10 mouse cellular contexts compared by ENCODE assay signal in the genomic region with DNA sequence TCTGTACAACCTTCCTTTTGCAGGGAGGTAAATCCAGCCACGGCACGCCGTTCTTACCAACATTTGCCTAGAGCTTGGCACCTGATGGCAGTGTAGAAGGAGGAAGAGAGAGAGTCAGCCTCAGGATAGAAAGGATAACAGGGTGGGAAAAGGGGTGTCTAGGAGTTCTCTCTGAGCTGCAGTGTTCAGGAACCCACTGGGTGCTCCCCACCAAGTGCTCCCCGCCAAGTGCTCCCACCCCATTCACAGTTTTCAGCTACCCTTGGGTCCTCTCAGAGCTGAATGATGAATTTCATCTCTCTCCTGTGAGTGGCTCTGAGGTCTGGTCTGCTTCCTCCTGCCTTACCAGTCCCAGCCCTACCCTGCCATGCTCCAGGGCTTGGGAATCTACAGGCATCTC. TPM values are rescaled to one million over a fixed set of nuclear protein-coding genes. Genes with fewer than 3 reads are reported as not detected.
DNase-seq lines count a peak whose midpoint lies in the region; ATAC-seq and TF ChIP-seq lines count a peak whose summit lies in the region.
"Had no signal": no experiment of that assay in that cellular context is flagged by ENCODE, and none has a peak within 500 bp of the region (broad histone marks: within the 10 kb centered on the region; RNA-seq: fewer than 3 reads in every experiment).

No protein-coding gene starts in this region.

- peak overlapping the region; percentile 93 for H3K4me2 ChIP-seq in kidney, embryonic 16.5 days (replicated peaks; ENCODE audit: low read depth, low read length)
- H3K4me2 ChIP-seq in intestine, embryonic 15.5 days (replicated peaks): peak overlapping the region; percentile 82
- peak overlapping the region; percentile 87 for H3K4me2 ChIP-seq in midbrain, postnatal 0 days (ENCODE audit: low read depth, low read length, poor library complexity, severe bottlenecking)

- H3K27me3 ChIP-seq in kidney, embryonic 16.5 days (ENCODE audit: insufficient read depth, low read length): no peaks in the 10 kb centered on the region
- peaks cover 28% of the 10 kb centered on the region for H3K27me3 ChIP-seq in forebrain, embryonic 10.5 days (ENCODE audit: poor library complexity, severe bottlenecking)
- H3K27me3 ChIP-seq in intestine, embryonic 15.5 days (replicated peaks): no peaks in the 10 kb centered on the region
- no peaks in the 10 kb centered on the region for H3K27me3 ChIP-seq in midbrain, postnatal 0 days (ENCODE audit: insufficient read depth, low read length)
- H3K27me3 ChIP-seq: Patski had no signal

- no peak for TF ChIP-seq CTCF in midbrain, postnatal 0 days (IDR thresholded peaks at IDR 0.05)

- no peak overlapping the region for H3K27ac ChIP-seq in kidney, embryonic 16.5 days (ENCODE audit: low read length)
- no peak overlapping the region for H3K27ac ChIP-seq in forebrain, embryonic 10.5 days
- no peak overlapping the region for H3K27ac ChIP-seq in intestine, embryonic 15.5 days
- H3K27ac ChIP-seq in midbrain, postnatal 0 days (ENCODE audit: low read depth, low read length): peak overlapping the region; percentile 93; the same call in 1 of the 2 replicates

- 62% methylated on average over 4 of the region's 4 CpGs for WGBS in kidney, embryonic 16.5 days
- WGBS in forebrain, embryonic 10.5 days: 75% methylated on average over 4 of the region's 4 CpGs
- 76% methylated on average over 4 of the region's 4 CpGs for WGBS in intestine, embryonic 15.5 days
- 83% methylated on average over 4 of the region's 4 CpGs for WGBS in midbrain, postnatal 0 days

- H3K9me3 ChIP-seq in kidney, embryonic 16.5 days (ENCODE audit: low read length): no peaks in the 10 kb centered on the region
- H3K9me3 ChIP-seq in forebrain, embryonic 10.5 days: no peaks in the 10 kb centered on the region
- no peaks in the 10 kb centered on the region for H3K9me3 ChIP-seq in intestine, embryonic 15.5 days
- no peaks in the 10 kb centered on the region for H3K9me3 ChIP-seq in midbrain, postnatal 0 days (ENCODE audit: low read length)

- peaks cover 41% of the 10 kb centered on the region for H3K4me1 ChIP-seq in kidney, embryonic 16.5 days (ENCODE audit: insufficient read depth, low read length)
- peaks cover 59% of the 10 kb centered on the region for H3K4me1 ChIP-seq in forebrain, embryonic 10.5 days
- H3K4me1 ChIP-seq in intestine, embryonic 15.5 days (replicated peaks): peaks cover 25% of the 10 kb centered on the region
- H3K4me1 ChIP-seq in midbrain, postnatal 0 days (ENCODE audit: insufficient read depth, low read length): peaks cover 24% of the 10 kb centered on the region

- H3K9ac ChIP-seq in kidney, embryonic 16.5 days (replicated peaks; ENCODE audit: low read length): peak overlapping the region; percentile 90
- H3K9ac ChIP-seq in intestine, embryonic 15.5 days: peak overlapping the region; percentile 71; the same call in 1 of the 2 replicates
- H3K9ac ChIP-seq in midbrain, postnatal 0 days (replicated peaks; ENCODE audit: low read length, poor library complexity, severe bottlenecking): peak overlapping the region; percentile 82

- no peak for DNase-seq in kidney, postnatal 4 days
- no peak for DNase-seq in forebrain, embryonic 10.5 days (ENCODE audit: extremely low spot score, low spot score)
- DNase-seq in midbrain, postnatal 0 days (ENCODE audit: low spot score): no peak
- no peak for DNase-seq in left cerebral cortex, postnatal 4 days
- DNase-seq in ovary, postnatal 10 days (ENCODE audit: low spot score): no peak
- no peak for DNase-seq in testis, postnatal 14 days (ENCODE audit: low spot score)
- DNase-seq: lung, postnatal 10 days had no signal

- no peak for ATAC-seq in kidney, embryonic 16.5 days (ENCODE audit: low FRiP score, low TSS enrichment)
- ATAC-seq in intestine, embryonic 15.5 days: no peak
- ATAC-seq in midbrain, postnatal 0 days (ENCODE audit: low FRiP score): no peak

- peak overlapping the region; percentile 77 for H3K4me3 ChIP-seq in kidney, embryonic 16.5 days (ENCODE audit: low read length)
- H3K4me3 ChIP-seq in forebrain, embryonic 10.5 days: peak overlapping the region; percentile 82
- H3K4me3 ChIP-seq in intestine, embryonic 15.5 days (replicated peaks): peak overlapping the region; percentile 76
- peak overlapping the region; percentile 84 for H3K4me3 ChIP-seq in midbrain, postnatal 0 days (ENCODE audit: low read depth, low read length)

- intact Hi-C loops in left cerebral cortex, postnatal 4 days (cut with DNase I): loop anchor here (5.0 kb wide), 1 partner anchor 92 kb away; no protein-coding TSS in a partner anchor

- no peaks in the 10 kb centered on the region for H3K36me3 ChIP-seq in kidney, embryonic 16.5 days (ENCODE audit: insufficient read depth, low read length)
- H3K36me3 ChIP-seq in forebrain, embryonic 10.5 days (replicated peaks): no peaks in the 10 kb centered on the region
- no peaks in the 10 kb centered on the region for H3K36me3 ChIP-seq in intestine, embryonic 15.5 days
- H3K36me3 ChIP-seq in midbrain, postnatal 0 days (ENCODE audit: insufficient read depth, low read length): no peaks in the 10 kb centered on the region

RNA-seq across cellular contexts. Expression of a gene that starts 1.9 kb away (rescaled TPM):
- 29.0 and 29.8 TPM in 2 replicates for polyA plus RNA-seq in kidney, embryonic 16.5 days (2015; fragmentation: Nextera tagmentation; extraction: Ambion mirVana)
- 15.6 and 16.0 TPM in 2 replicates for polyA plus RNA-seq in forebrain, embryonic 10.5 days (2016; fragmentation: Nextera tagmentation; extraction: Ambion mirVana)
- 21.3 and 22.1 TPM in 2 replicates for polyA plus RNA-seq in intestine, embryonic 15.5 days (2015; fragmentation: Nextera tagmentation; extraction: Ambion mirVana)
- 109 and 126 TPM in 2 replicates for total RNA-seq in midbrain, postnatal 0 days (2014; rRNA removed)
- polyA plus RNA-seq in midbrain, postnatal 0 days (2015; fragmentation: Nextera tagmentation; extraction: Ambion mirVana): 52.2 and 55.7 TPM in 2 replicates
- 100 to 1,000 TPM; 110 to 121 TPM for total RNA-seq in left cerebral cortex, postnatal 4 days (2021)

RNA-seq across cellular contexts. Expression of a gene that starts 58.2 kb away (rescaled TPM):
- not detected in 2 replicates for polyA plus RNA-seq in kidney, embryonic 16.5 days (2015; fragmentation: Nextera tagmentation; extraction: Ambion mirVana)
- not detected in 2 replicates for polyA plus RNA-seq in forebrain, embryonic 10.5 days (2016; fragmentation: Nextera tagmentation; extraction: Ambion mirVana)
- not detected in 2 replicates for polyA plus RNA-seq in intestine, embryonic 15.5 days (2015; fragmentation: Nextera tagmentation; extraction: Ambion mirVana)
- 0.16 TPM in 1 of 2 replicates, not detected in the other for total RNA-seq in midbrain, postnatal 0 days (2014; rRNA removed)
- polyA plus RNA-seq in midbrain, postnatal 0 days (2015; fragmentation: Nextera tagmentation; extraction: Ambion mirVana): not detected in 2 replicates
- under 1 TPM in 1 of 2 experiments, not detected in 1; 0.18 TPM for total RNA-seq in left cerebral cortex, postnatal 4 days (2021)
- polyA plus RNA-seq: Patski had no signal
